Mouse (Mus musculus): ENCODE measurements around the gene Zscan2.

- TF ChIP-seq CTCF (IDR thresholded peaks at IDR 0.05; ENCODE audit: low read depth) (no peak), EP300 (optimal IDR thresholded peaks at IDR 0.05) (no peak)
Measured at GRCm38 (mm10) chr7:80894196-80894595, 33.5 kb downstream of the Zscan2 start.
